Mouse (Mus musculus) heart, adult 9 months (tissue): ENCODE results near the gene Rps27rt.
"Not testable (repeated sequence)": the region's sequence is repeated elsewhere in the genome, so short reads cannot be mapped to it uniquely, and the experiment has no call there.

Experiments
- DNase-seq, 2 experiments: peaks; one replicate each; pipeline ENCODE4 v3.0.0; 2022; ENCODE audit warnings: low spot score in 2 of 2

The Rps27rt gene

GRCm38 (mm10) chr9:114979969-114980368 is 2.6 kb downstream of the Rps27rt start:
- DNase-seq: no peak

- peak; percentile 87 for DNase-seq
These were observed 4.0 kb downstream of the Rps27rt start, which contains the start of gene Osbpl10 for GRCm38 (mm10) chr9:114978281-114979111. Osbpl10 (plus strand) TSS chr9:114978569.

GRCm38 (mm10) chr9:114977461-114978280 is 4.9 kb downstream of the Rps27rt start:
- no peak for DNase-seq

GRCm38 (mm10) chr9:114966286-114966685 is 16.3 kb downstream of the Rps27rt start:
- DNase-seq: not testable (repeated sequence)

- DNase-seq: no peak
These were observed 18.4 kb downstream of the Rps27rt start for GRCm38 (mm10) chr9:114964093-114964492.

- DNase-seq: no peak
These were observed 21.7 kb downstream of the Rps27rt start for GRCm38 (mm10) chr9:114960844-114961243.

GRCm38 (mm10) chr9:114960043-114960789 is 22.3 kb downstream of the Rps27rt start:
- peak; percentile 27 to 41 for DNase-seq

GRCm38 (mm10) chr9:114956945-114957344 is 25.6 kb downstream of the Rps27rt start:
- DNase-seq: peak; percentile 27 to 47

- DNase-seq: no peak
These were observed 27.2 kb downstream of the Rps27rt start for GRCm38 (mm10) chr9:114955340-114955739.

- DNase-seq: no peak
These were observed 29.7 kb downstream of the Rps27rt start for GRCm38 (mm10) chr9:114952866-114953265.

GRCm38 (mm10) chr9:114948395-114948794 is 34.1 kb downstream of the Rps27rt start:
- peak; percentile 40 to 50 for DNase-seq

GRCm38 (mm10) chr9:114945576-114945975 is 37.0 kb downstream of the Rps27rt start:
- DNase-seq: no peak

- DNase-seq: no peak
These were observed 37.9 kb downstream of the Rps27rt start for GRCm38 (mm10) chr9:114944642-114945041.

GRCm38 (mm10) chr9:114936687-114937086 is 45.9 kb downstream of the Rps27rt start:
- DNase-seq: no peak

- no peak for DNase-seq
These were observed 47.2 kb downstream of the Rps27rt start for GRCm38 (mm10) chr9:114935321-114935720.

GRCm38 (mm10) chr9:114934231-114934630 is 48.3 kb downstream of the Rps27rt start:
- DNase-seq: no peak

GRCm38 (mm10) chr9:114933723-114934171 is 48.8 kb downstream of the Rps27rt start, which contains the start of gene Gpd1l:
Gpd1l (minus strand) TSS chr9:114933987.
- peak; percentile 97 to 98 for DNase-seq

GRCm38 (mm10) chr9:114933037-114933722 is 49.4 kb downstream of the Rps27rt start:
- no peak for DNase-seq

- peak in 1 of 2 experiments; percentile 9 for DNase-seq
These were observed 49.9 kb downstream of the Rps27rt start for GRCm38 (mm10) chr9:114932607-114933006.
